Mouse (Mus musculus) embryonic facial prominence, embryonic 15.5 days (tissue): ENCODE data around the gene Atp8a2. TPM values are rescaled to one million over a fixed set of nuclear protein-coding genes. Genes with fewer than 3 reads are reported as not detected.

Source experiments
- ATAC-seq: fragments of 200-750 bp; cut with Nextera tagmentation; 2 replicates; pipeline ENCODE4 v1.8.0; 2017; ENCODE audit warnings: low read depth, moderate TSS enrichment; ENCODE audit not compliant: insufficient number of reproducible peaks, low FRiP score, low TSS enrichment
- H3K27ac ChIP-seq: fragments of 300-500 bp; sonication (generic); replicated peaks from 2 replicates; pipeline ENCODE4 v1.5.1; 2015; ENCODE audit warnings: mild to moderate bottlenecking, inconsistent platforms
- H3K27me3 ChIP-seq: fragments of 300-500 bp; sonication (generic); 2 replicates; pipeline ENCODE4 v1.6.1; 2015; ENCODE audit warnings: inconsistent platforms
- H3K36me3 ChIP-seq: fragments of 300-500 bp; sonication (generic); 2 replicates; pipeline ENCODE4 v1.6.1; 2015; ENCODE audit warnings: mild to moderate bottlenecking, inconsistent platforms
- H3K4me1 ChIP-seq: fragments of 300-500 bp; sonication (generic); 2 replicates; pipeline ENCODE4 v1.6.1; 2015; ENCODE audit warnings: inconsistent platforms
- H3K4me2 ChIP-seq: fragments of 300-500 bp; sonication (generic); replicated peaks from 2 replicates; pipeline ENCODE4 v1.6.1; 2015; ENCODE audit warnings: mild to moderate bottlenecking, inconsistent platforms
- H3K4me3 ChIP-seq: fragments of 300-500 bp; sonication (generic); replicated peaks from 2 replicates; pipeline ENCODE4 v1.5.1; 2015; ENCODE audit warnings: mild to moderate bottlenecking, inconsistent platforms
- H3K9ac ChIP-seq: fragments of 300-500 bp; sonication (generic); 2 replicates; pipeline ENCODE4 v1.6.1; 2015; ENCODE audit warnings: inconsistent platforms
- H3K9me3 ChIP-seq: fragments of 300-500 bp; sonication (generic); replicated peaks from 2 replicates; pipeline ENCODE4 v1.6.1; 2016; ENCODE audit warnings: inconsistent platforms
- WGBS: fragments of 180-500 bp; shearing (Covaris S2); methylation state at CpG from one replicate; pipeline ENCODE4 v1.1.7; 2015; 5-methylcytosine and 5-hydroxymethylcytosine counted together
- polyA plus RNA-seq: library from polyadenylated mRNA; unstranded; fragments of >200 nt; fragmentation: Nextera tagmentation; extraction: Ambion mirVana; gene quantifications from 2 replicates; pipeline ENCODE4 v1.2.1, GENCODE M21; 2015

Atp8a2 gene
- polyA plus RNA-seq, 1 experiment from 2014 or later: 3.2 TPM

DNA sequence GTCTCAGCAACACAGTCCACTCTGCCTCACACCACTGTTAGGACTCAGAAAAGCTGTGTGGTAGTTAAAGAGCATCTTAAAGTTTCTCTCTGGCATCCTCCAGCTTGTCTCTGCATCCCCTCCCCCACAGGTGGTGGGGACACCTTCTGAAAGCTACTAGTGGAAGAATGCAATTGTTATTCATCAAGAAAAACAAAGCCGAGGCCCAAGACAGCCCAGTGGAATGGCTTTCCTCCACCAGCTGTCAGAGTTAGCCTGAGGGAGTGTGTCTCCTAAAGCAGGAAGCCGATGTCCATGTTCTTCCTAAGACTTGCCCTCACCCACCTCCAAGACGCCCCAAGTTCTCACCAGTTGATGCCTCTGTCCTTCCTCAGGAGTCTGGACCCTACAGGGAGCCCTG lies 48.1 kb downstream of the Atp8a2 start:
- Histone ChIP-seq H3K4me3 (no peak overlapping the region), H3K27me3 (no peaks in the 10 kb centered on the region), H3K9me3 (no peaks in the 10 kb centered on the region), H3K4me2 (no peak overlapping the region), H3K9ac (no peak overlapping the region), H3K4me1 (no peaks in the 10 kb centered on the region), H3K36me3 (no peaks in the 10 kb centered on the region), H3K27ac (no peak overlapping the region)
- WGBS: 43% methylated on average over 3 of the region's 3 CpGs
- ATAC-seq: no peak

DNA sequence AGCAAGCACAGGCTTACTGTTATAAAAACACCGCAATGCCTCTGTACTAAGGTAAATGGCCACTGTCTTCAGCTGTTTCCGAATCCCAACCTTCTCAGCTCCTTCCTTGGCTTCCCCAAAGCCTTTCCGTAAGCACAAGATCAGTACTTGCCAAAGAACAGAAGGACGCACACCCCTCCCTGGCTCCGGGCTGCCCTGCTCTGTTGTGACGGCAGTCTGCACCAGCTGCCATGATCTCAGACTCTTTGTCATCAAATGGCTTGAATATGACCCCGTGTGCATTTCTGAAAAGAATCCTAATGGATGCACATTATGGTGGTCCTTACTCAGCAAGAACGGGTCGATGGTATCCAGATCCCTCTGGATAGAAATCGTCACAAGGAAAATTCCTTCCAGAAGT lies 53.7 kb downstream of the Atp8a2 start:
- Histone ChIP-seq H3K4me1 (no peaks in the 10 kb centered on the region), H3K36me3 (no peaks in the 10 kb centered on the region), H3K4me2 (no peak overlapping the region), H3K27me3 (no peaks in the 10 kb centered on the region), H3K9ac (no peak overlapping the region), H3K4me3 (no peak overlapping the region), H3K27ac (no peak overlapping the region), H3K9me3 (no peaks in the 10 kb centered on the region)
- ATAC-seq: no peak
- 65% methylated on average over 10 of the region's 10 CpGs for WGBS

DNA sequence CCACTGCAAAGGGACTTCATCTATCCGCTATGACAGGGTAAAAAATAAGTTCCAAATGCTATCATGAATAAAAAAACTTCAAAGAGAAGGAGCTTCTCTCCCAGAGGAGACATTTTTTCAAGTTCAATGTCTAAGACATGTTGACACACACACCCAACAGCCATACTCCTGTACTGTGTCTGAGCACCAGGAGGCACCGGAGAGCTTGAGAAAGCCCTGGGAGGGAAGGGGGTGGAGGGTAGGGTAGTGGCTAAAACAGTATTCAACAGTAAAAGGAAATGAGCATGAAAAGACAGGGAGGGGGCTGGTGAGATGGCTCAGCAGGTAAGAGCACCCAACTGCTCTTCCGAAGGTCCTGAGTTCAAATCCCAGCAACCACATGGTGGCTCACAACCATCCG lies 58.6 kb downstream of the Atp8a2 start:
- H3K4me3 ChIP-seq: no peak overlapping the region
- no peaks in the 10 kb centered on the region for H3K4me1 ChIP-seq
- H3K9ac ChIP-seq: no peak overlapping the region
- H3K36me3 ChIP-seq: no peaks in the 10 kb centered on the region
- H3K9me3 ChIP-seq: no peaks in the 10 kb centered on the region
- H3K27ac ChIP-seq: no peak overlapping the region
- WGBS: 86% methylated on average over 4 of the region's 4 CpGs
- ATAC-seq: no peak
- H3K27me3 ChIP-seq: no peaks in the 10 kb centered on the region
- no peak overlapping the region for H3K4me2 ChIP-seq

DNA sequence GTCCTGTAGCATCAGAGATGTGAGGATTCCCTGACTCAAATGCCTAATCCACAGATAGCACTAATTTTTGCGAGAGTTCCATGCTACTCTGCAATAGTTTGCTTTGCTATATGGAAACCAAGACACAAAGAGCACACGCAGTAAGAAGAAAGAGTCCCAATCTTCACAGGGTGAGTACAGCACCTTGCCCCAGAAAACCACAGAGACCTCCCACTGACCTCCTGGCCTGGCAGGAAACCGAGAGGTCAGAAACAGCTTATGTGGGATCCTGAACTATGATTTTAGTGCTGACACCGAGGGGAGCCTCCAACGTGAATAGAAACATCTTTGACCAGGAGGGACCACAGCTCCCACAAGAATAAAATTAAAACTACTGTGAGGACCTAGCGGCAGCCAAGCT lies 59.2 kb downstream of the Atp8a2 start:
- Histone ChIP-seq H3K27ac (no peak overlapping the region), H3K9me3 (no peaks in the 10 kb centered on the region), H3K4me3 (no peak overlapping the region), H3K4me1 (no peaks in the 10 kb centered on the region), H3K27me3 (no peaks in the 10 kb centered on the region), H3K9ac (no peak overlapping the region), H3K4me2 (no peak overlapping the region), H3K36me3 (no peaks in the 10 kb centered on the region)
- ATAC-seq: no peak
- WGBS: 72% methylated on average over 6 of the region's 6 CpGs

DNA sequence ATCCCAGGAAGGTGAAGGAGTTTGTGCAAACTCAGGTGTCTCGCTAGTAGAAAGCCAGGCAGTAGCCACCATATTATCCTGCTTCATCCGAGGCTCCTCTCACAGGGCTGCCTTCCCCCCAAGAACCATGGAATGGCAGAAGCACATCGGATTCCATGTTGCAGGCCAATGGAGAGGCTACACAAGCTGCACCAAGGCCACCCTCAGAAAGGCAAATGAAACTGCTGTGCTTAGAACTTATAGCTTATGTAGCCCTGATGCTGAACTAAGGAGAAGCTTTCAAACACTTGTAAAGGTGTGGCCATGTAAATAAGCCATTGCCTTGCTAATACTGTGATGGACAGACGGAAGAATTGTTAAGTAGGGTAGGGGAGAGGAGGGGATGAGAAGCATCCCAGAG lies 61.2 kb downstream of the Atp8a2 start:
- Histone ChIP-seq H3K27me3 (no peaks in the 10 kb centered on the region), H3K9me3 (no peaks in the 10 kb centered on the region), H3K9ac (no peak overlapping the region), H3K4me1 (no peaks in the 10 kb centered on the region), H3K27ac (no peak overlapping the region), H3K36me3 (no peaks in the 10 kb centered on the region), H3K4me2 (no peak overlapping the region), H3K4me3 (no peak overlapping the region)
- 79% methylated on average over 4 of the region's 4 CpGs for WGBS
- ATAC-seq: no peak

DNA sequence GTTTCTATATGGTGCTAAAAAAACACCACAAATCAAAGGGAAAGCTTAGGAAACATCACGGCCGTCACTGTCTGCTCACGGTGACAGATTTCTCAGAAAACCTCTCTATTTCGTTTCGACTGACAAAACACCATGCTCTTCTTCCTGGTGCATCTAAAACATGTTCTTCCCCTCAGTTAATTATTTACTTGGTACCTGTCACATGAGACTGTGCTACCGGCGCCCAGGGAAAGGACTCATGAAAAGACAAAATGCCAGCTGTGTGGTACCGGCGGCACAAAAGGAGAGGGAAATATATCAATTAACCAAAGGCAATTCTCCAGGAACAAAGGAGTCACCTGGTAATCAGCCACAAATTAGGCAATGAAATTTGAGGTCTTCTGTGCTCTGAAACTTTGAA lies 62.3 kb downstream of the Atp8a2 start:
- Histone ChIP-seq H3K9me3 (no peaks in the 10 kb centered on the region), H3K4me2 (no peak overlapping the region), H3K36me3 (no peaks in the 10 kb centered on the region), H3K4me1 (no peaks in the 10 kb centered on the region), H3K27me3 (no peaks in the 10 kb centered on the region), H3K4me3 (no peak overlapping the region), H3K9ac (no peak overlapping the region), H3K27ac (no peak overlapping the region)
- 84% methylated on average over 9 of the region's 9 CpGs for WGBS
- no peak for ATAC-seq

DNA sequence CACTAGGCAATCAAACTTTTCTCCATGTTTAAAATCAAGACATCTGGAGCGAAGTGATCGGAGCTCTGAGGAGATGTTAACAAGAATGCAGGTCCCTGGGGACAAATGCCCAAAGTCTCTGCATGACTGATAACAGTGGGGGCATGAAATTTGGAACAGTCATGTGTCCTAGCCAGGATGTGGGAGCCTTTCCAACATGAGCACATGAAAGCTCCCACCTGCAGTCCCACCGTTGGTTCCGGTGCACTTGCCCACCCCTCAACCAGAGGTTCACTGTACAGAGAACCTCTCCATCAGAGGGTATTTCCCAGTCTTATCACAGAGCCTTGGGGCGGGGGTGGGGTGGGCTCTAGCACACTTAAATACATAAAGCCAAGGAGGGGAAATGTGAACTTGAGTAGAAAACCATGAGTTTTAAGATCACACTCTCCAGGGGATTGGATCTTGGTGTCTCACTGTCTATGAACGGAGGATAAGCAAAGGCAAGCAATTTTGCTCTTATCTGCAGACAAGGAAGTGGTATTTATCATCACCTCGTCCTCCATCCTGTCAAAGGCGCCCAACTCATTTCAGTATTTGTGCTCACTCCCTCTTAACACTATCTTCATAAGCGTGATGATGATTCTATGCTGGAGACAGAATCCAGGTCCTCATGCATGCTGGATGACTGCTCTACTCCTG lies 65.6 kb downstream of the Atp8a2 start:
- Histone ChIP-seq H3K4me2 (no peak overlapping the region), H3K4me1 (no peaks in the 10 kb centered on the region), H3K9me3 (no peaks in the 10 kb centered on the region), H3K9ac (no peak overlapping the region), H3K27me3 (no peaks in the 10 kb centered on the region), H3K36me3 (no peaks in the 10 kb centered on the region), H3K27ac (no peak overlapping the region), H3K4me3 (no peak overlapping the region)
- WGBS: 78% methylated on average over 9 of the region's 9 CpGs
- no peak for ATAC-seq

DNA sequence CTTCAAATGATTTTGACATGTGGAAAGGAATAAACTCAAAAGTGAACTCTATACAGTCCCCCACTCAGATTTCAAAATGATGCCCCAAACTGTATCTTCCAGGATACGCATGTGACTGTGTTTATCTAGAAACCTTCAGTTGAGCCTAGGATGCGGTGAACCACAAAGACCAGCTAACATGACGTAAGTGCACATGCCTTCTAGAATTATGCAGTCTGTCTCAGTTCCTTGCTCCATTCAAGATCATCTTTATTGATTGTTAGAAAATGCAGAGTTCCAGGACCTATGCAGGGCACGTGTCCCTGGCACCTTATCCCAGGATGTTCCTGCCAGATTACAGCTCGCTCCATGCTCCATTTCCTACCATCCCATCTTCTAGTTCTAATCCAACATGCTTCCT lies 67.4 kb downstream of the Atp8a2 start:
- 82% methylated on average over 5 of the region's 5 CpGs for WGBS

DNA sequence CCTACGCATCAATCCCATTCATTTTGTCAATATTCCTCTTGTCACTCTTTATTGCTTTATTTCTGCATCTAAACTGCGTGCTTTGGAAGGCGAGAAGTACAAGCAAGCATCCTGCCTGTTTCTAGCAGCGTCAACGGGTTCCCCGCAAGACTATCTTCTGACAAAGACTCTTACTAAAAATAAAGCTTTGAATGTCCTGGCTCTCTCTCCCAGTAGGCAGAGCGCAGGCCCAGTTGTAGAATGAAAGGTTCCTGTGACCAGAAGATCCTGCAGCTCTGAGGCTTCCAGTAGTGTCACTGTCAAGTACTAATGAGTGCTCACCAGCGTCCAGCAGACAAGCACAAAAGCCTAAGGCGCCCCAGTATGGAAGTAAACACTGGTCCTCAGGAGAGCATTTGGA lies 71.8 kb downstream of the Atp8a2 start:
- Histone ChIP-seq H3K27me3 (no peaks in the 10 kb centered on the region), H3K27ac (no peak overlapping the region), H3K36me3 (no peaks in the 10 kb centered on the region), H3K4me3 (no peak overlapping the region), H3K4me1 (0 out of 2 replicates have a peak, but pooled peaks cover 3% of the 10 kb centered on the region), H3K4me2 (no peak overlapping the region), H3K9ac (no peak overlapping the region), H3K9me3 (no peaks in the 10 kb centered on the region)
- no peak for ATAC-seq
- 82% methylated on average over 9 of the region's 9 CpGs for WGBS

More for the DNA sequence above, 67.4 kb downstream of the Atp8a2 start:
- H3K4me3 ChIP-seq: no peak overlapping the region
- no peaks in the 10 kb centered on the region for H3K9me3 ChIP-seq
- H3K27ac ChIP-seq: no peak overlapping the region
- no peak overlapping the region for H3K9ac ChIP-seq
- no peaks in the 10 kb centered on the region for H3K4me1 ChIP-seq
- no peaks in the 10 kb centered on the region for H3K36me3 ChIP-seq
- no peak overlapping the region for H3K4me2 ChIP-seq
- no peaks in the 10 kb centered on the region for H3K27me3 ChIP-seq
- no peak for ATAC-seq

DNA sequence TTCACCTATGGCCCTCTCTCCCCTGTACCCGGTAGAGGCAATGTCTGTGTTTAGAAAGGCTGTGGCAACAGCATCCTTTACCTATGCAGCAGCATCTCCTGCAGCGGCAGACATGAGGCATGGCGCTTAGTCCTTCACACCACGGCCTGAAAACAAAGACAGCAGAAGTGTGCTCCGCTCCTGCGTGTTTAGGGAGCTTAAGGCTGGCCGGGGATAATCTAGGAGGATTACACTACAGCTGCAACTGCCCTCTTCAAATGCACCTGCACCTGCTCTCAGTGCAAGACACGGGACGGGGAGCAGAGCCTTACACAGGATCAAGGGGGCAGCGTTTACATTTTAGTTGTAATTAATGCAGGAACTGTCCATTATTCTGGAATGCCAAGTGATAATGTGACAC lies 75.4 kb downstream of the Atp8a2 start:
- ATAC-seq: no peak
- WGBS: 37% methylated on average over 10 of the region's 10 CpGs
- no peak overlapping the region for H3K9ac ChIP-seq

DNA sequence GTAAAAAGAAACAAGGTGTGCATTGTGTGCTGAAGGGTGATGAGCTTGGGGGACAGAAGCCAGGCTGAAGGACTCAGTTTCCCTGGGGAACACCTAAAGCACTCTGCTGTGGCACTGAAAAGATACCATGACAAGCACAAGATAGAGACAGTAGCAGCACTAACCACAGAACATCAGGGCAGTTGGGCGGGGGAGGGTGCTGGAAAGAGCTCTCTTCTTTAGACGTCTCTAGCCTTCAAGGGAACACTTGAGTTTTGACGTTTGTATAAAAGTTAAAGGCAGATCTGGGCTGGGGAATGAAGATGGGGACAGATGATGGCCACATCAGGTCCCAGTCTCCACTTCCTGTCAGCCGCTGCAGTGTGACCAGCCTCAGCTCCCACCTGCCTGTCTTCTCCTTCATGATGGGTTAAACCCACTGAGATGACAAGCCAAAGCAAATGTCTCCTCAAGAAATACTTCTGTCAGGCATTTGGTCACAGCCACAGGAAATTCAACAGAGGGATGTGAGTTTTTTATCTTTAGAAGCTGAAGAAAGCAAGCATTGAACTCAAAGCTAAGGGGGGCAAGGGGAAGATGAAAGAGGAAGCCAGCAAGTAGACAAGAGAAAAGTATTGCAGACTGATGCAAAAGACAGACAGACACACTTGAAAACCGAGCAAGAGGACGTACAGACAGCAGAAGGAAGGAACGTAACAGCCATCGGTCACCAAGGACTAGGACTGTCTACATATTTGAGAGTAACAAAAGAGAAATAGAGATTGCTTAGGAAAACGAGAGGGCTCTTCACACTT lies 79.0 kb downstream of the Atp8a2 start:
- no peak overlapping the region for H3K27ac ChIP-seq
- H3K27me3 ChIP-seq: no peaks in the 10 kb centered on the region
- H3K36me3 ChIP-seq: no peaks in the 10 kb centered on the region
- no peak overlapping the region for H3K9ac ChIP-seq
- 81% methylated on average over 9 of the region's 9 CpGs for WGBS
- no peak overlapping the region for H3K4me3 ChIP-seq
- no peak overlapping the region for H3K4me2 ChIP-seq
- H3K4me1 ChIP-seq: 0 out of 2 replicates have a peak, but pooled peaks cover 3% of the 10 kb centered on the region
- no peak for ATAC-seq
- no peaks in the 10 kb centered on the region for H3K9me3 ChIP-seq

More for the DNA sequence above, 75.4 kb downstream of the Atp8a2 start:
- H3K4me3 ChIP-seq: no peak overlapping the region
- no peaks in the 10 kb centered on the region for H3K27me3 ChIP-seq
- no peak overlapping the region for H3K4me2 ChIP-seq
- H3K27ac ChIP-seq: no peak overlapping the region
- no peaks in the 10 kb centered on the region for H3K36me3 ChIP-seq
- H3K4me1 ChIP-seq: 0 out of 2 replicates have a peak, but pooled peaks cover 3% of the 10 kb centered on the region
- H3K9me3 ChIP-seq: no peaks in the 10 kb centered on the region
